Mouse (Mus musculus) intestine, embryonic 15.5 days (tissue): ENCODE measurements around the gene Scfd2. TPM values are rescaled to one million over a fixed set of nuclear protein-coding genes. Genes with fewer than 3 reads are reported as not detected.

Experiments used
- ATAC-seq: fragments of 200-750 bp; cut with Nextera tagmentation; 2 replicates; pipeline ENCODE4 v1.8.0; 2017; ENCODE audit warnings: moderate TSS enrichment, moderate library complexity
- H3K27ac ChIP-seq: fragments of 300-500 bp; sonication (generic); 2 replicates; pipeline ENCODE4 v1.5.1; 2015; ENCODE audit warnings: mild to moderate bottlenecking, inconsistent platforms
- H3K27me3 ChIP-seq: fragments of 300-500 bp; sonication (generic); replicated peaks from 2 replicates; pipeline ENCODE4 v1.6.1; 2015; ENCODE audit warnings: inconsistent platforms
- H3K36me3 ChIP-seq: fragments of 300-500 bp; sonication (generic); 2 replicates; pipeline ENCODE4 v1.6.1; 2015; ENCODE audit warnings: inconsistent platforms
- H3K4me1 ChIP-seq: fragments of 300-500 bp; sonication (generic); replicated peaks from 2 replicates; pipeline ENCODE4 v1.6.1; 2015; ENCODE audit warnings: inconsistent platforms
- H3K4me2 ChIP-seq: fragments of 300-500 bp; sonication (generic); replicated peaks from 2 replicates; pipeline ENCODE4 v1.6.1; 2015; ENCODE audit warnings: mild to moderate bottlenecking, inconsistent platforms
- H3K4me3 ChIP-seq: fragments of 300-500 bp; sonication (generic); replicated peaks from 2 replicates; pipeline ENCODE4 v1.5.1; 2015; ENCODE audit warnings: inconsistent platforms
- H3K9ac ChIP-seq: fragments of 300-500 bp; sonication (generic); 2 replicates; pipeline ENCODE4 v1.6.1; 2015; ENCODE audit warnings: inconsistent platforms
- H3K9me3 ChIP-seq: fragments of 300-500 bp; sonication (generic); 2 replicates; pipeline ENCODE4 v1.6.1; 2016; ENCODE audit warnings: inconsistent platforms
- WGBS: fragments of 180-500 bp; shearing (Covaris S2); methylation state at CpG from one replicate; pipeline ENCODE4 v1.1.7; 2015; 5-methylcytosine and 5-hydroxymethylcytosine counted together
- polyA plus RNA-seq: library from polyadenylated mRNA; unstranded; fragments of >200 nt; fragmentation: Nextera tagmentation; extraction: Ambion mirVana; gene quantifications from 2 replicates; pipeline ENCODE4 v1.2.1, GENCODE M21; 2015

Scfd2 gene
- polyA plus RNA-seq, 1 experiment from 2014 or later, result 17.2 TPM

DNA sequence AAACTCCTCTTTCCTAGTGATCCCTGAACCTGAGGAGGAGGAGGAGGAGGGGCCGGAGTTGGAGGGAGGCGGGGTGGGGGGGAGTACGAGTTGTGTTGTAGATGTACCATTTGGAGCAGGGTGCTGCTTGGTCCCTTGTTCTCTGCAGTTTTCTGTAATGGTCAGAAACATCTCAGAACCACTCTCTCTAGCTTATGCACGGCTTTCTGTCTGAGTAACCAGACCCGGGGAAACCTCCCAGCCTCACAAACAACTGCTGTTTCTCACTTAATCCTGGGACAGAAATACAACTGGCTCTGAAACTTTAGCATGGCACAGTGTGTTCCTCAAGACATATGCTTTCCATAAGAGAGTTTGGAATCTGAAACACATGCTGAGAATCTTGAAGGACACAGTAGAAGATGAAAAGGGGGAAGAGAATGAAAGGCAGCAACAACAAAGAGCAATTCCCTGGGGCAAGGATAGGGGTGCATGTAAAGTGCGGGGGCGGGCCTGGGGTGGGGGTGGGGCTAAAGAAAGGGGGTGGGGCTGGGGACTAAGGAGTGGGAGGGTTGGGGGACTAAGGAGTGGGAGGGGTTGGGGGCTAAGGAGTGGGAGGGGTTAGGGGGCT lies 317.0 kb downstream of the Scfd2 start:
- whole genome bisulfite sequencing, result 31% methylated on average over 7 of the region's 7 CpGs
- Histone ChIP-seq H3K4me1 (peaks cover 15% of the 10 kb centered on the region), H3K27me3 (no peaks in the 10 kb centered on the region), H3K9ac (no peak overlapping the region), H3K9me3 (no peaks in the 10 kb centered on the region), H3K4me2 (no peak overlapping the region), H3K4me3 (no peak overlapping the region), H3K27ac (no peak overlapping the region), H3K36me3 (no peaks in the 10 kb centered on the region)
- no peak for ATAC-seq

GRCm38 (mm10) chr5:74211346-74211745 lies 320.2 kb downstream of the Scfd2 start:
- 70% methylated on average over 11 of the region's 11 CpGs for WGBS
- Histone ChIP-seq H3K4me3 (no peak overlapping the region), H3K4me2 (no peak overlapping the region), H3K4me1 (peaks cover 24% of the 10 kb centered on the region), H3K27ac (no peak overlapping the region), H3K9me3 (no peaks in the 10 kb centered on the region), H3K36me3 (no peaks in the 10 kb centered on the region), H3K27me3 (no peaks in the 10 kb centered on the region), H3K9ac (no peak overlapping the region)
- no peak for ATAC-seq

DNA sequence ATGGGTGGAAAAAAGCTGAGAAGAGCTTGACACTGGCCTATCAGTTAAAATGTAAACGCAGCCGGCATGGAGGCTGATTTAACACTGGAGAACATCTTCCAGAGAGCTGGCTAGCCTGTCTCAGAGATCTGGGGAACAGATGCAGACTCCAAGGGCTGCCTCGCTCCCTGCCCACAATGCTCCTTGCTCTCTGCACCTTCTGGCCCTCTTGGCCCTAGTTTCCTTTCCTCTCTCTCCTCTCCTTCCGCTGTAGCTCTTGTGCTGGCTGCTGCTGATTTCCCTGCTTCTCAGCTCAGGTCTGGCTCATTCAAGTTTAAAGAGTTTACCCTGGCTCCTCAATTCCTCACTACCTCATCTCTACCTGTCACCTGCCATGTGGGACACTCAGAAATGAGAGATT lies 321.9 kb downstream of the Scfd2 start:
- H3K27ac ChIP-seq, result no peak overlapping the region
- no peak overlapping the region for H3K4me3 ChIP-seq
- no peaks in the 10 kb centered on the region for H3K36me3 ChIP-seq
- H3K9me3 ChIP-seq, result no peaks in the 10 kb centered on the region
- H3K9ac ChIP-seq, result no peak overlapping the region
- H3K27me3 ChIP-seq, result no peaks in the 10 kb centered on the region
- no peak for ATAC-seq
- H3K4me2 ChIP-seq, result no peak overlapping the region
- WGBS, result 54% methylated on average over 4 of the region's 4 CpGs
- peaks cover 18% of the 10 kb centered on the region; the same call in 1 of the 2 replicates for H3K4me1 ChIP-seq

DNA sequence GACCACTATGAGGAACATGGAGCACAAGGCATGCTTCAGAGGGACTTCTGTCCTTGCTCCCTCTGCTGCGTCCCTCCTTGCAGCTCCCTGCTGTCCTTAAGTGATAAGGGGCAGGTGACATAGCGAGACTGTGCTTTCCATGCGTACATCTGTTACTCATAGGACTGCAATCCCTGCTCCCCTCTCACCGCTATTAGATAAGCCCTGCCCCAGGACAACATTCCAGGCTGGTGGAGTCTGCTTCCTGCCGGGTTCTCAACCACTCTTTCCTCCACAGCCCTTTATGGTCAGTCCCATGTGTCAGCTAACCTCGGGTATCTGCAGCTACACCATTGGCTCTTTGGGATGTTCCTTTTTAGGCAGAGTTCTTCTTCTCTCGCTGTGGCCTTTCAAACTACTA lies 323.1 kb downstream of the Scfd2 start:
- H3K9me3 ChIP-seq, result no peaks in the 10 kb centered on the region
- ATAC-seq, result peak; percentile 46
- WGBS, result 44% methylated on average over 7 of the region's 7 CpGs

DNA sequence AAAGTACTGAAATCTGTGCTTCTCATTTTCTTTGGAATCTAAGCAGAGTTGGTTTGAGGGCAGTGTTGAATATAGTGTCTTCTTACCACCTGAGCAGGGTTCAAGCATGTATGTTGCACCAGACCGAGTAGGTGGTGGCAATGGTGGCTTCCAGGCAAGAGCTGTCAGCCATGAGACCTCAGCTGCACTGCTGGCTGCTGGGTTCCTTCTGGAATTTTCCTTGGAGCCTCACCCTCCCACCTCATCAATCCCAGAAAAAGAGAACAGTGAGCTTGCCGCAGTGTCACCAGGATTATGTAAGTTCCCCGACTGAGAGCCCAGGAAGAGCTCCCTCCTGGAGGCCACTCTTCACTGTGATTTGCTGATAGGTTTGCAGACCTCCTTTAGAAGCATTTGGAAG lies 324.4 kb downstream of the Scfd2 start:
- no peaks in the 10 kb centered on the region for H3K36me3 ChIP-seq
- 72% methylated on average over 3 of the region's 3 CpGs for WGBS
- no peaks in the 10 kb centered on the region for H3K27me3 ChIP-seq
- H3K9ac ChIP-seq, result no peak overlapping the region
- H3K4me1 ChIP-seq, result peaks cover 14% of the 10 kb centered on the region; the same call in 1 of the 2 replicates
- no peaks in the 10 kb centered on the region for H3K9me3 ChIP-seq
- no peak overlapping the region for H3K27ac ChIP-seq
- H3K4me2 ChIP-seq, result no peak overlapping the region
- ATAC-seq, result no peak
- H3K4me3 ChIP-seq, result no peak overlapping the region

More for the DNA sequence above, 323.1 kb downstream of the Scfd2 start:
- no peaks in the 10 kb centered on the region for H3K36me3 ChIP-seq
- H3K27ac ChIP-seq, result no peak overlapping the region
- no peaks in the 10 kb centered on the region for H3K27me3 ChIP-seq
- no peak overlapping the region for H3K4me3 ChIP-seq
- H3K4me2 ChIP-seq, result no peak overlapping the region
- no peak overlapping the region for H3K9ac ChIP-seq
- H3K4me1 ChIP-seq, result peaks cover 14% of the 10 kb centered on the region; the same call in 1 of the 2 replicates

GRCm38 (mm10) chr5:74206649-74207048 lies 324.9 kb downstream of the Scfd2 start:
- Histone ChIP-seq H3K27me3 (no peaks in the 10 kb centered on the region), H3K27ac (no peak overlapping the region), H3K9ac (no peak overlapping the region), H3K36me3 (no peaks in the 10 kb centered on the region), H3K9me3 (no peaks in the 10 kb centered on the region), H3K4me1 (peaks cover 14% of the 10 kb centered on the region; the same call in 1 of the 2 replicates), H3K4me2 (no peak overlapping the region), H3K4me3 (no peak overlapping the region)
- ATAC-seq, result no peak
- WGBS, result 89% methylated on average over 7 of the region's 7 CpGs

DNA sequence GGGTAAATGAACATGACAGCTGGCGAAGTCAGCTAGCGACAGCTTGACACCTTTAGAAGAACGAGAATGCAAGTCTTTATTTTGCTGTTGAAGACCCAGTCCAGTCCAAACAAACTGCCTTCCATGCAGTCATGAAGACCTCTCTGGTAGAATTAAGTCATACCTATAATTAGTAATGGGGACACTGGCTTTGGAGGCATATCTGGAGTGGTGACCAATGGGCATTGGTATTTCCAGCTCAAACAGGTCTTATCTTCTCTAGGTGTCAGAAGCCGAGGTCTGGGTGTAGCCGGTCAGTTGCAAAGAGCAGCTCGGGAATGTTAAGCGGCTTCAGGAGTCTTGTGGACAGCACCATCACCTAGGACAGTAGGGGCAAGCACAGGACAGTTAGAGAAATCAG lies 325.5 kb downstream of the Scfd2 start:
- Histone ChIP-seq H3K9ac (no peak overlapping the region), H3K27me3 (no peaks in the 10 kb centered on the region), H3K9me3 (no peaks in the 10 kb centered on the region), H3K4me1 (peaks cover 12% of the 10 kb centered on the region; the same call in 1 of the 2 replicates), H3K4me3 (no peak overlapping the region), H3K4me2 (no peak overlapping the region), H3K36me3 (no peaks in the 10 kb centered on the region), H3K27ac (no peak overlapping the region)
- WGBS, result 81% methylated on average over 7 of the region's 7 CpGs
- no peak for ATAC-seq

GRCm38 (mm10) chr5:74205509-74205908 lies 326.1 kb downstream of the Scfd2 start:
- no peak overlapping the region for H3K9ac ChIP-seq
- H3K36me3 ChIP-seq, result no peaks in the 10 kb centered on the region
- peaks cover 12% of the 10 kb centered on the region; the same call in 1 of the 2 replicates for H3K4me1 ChIP-seq
- no peak overlapping the region for H3K4me2 ChIP-seq
- no peak overlapping the region for H3K4me3 ChIP-seq
- no peak overlapping the region for H3K27ac ChIP-seq
- no peak for ATAC-seq
- H3K27me3 ChIP-seq, result no peaks in the 10 kb centered on the region
- 46% methylated on average over 8 of the region's 8 CpGs for WGBS
- no peaks in the 10 kb centered on the region for H3K9me3 ChIP-seq

DNA sequence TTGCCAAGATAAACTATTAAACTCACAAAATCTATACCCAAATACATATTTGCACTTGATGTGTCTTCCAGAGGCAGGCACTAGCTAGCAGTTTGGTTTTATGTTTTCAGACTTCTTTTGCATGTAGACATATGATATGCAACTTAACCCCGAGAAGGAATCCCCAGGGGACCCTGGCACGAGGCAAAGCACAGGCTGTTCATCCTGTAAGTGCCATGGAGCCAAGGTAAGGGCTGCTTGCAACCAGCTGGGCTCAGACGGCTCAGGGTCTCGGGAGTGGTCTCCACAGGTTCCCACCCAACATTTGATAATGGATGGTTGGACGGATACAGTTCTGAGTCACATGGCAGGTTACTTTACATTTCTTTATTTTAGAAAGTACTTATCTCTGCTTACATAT lies 327.1 kb downstream of the Scfd2 start:
- Histone ChIP-seq H3K4me3 (no peak overlapping the region), H3K36me3 (0 out of 2 replicates have a peak, but pooled peaks cover 3% of the 10 kb centered on the region), H3K9ac (no peak overlapping the region), H3K4me1 (peaks cover 12% of the 10 kb centered on the region; the same call in 1 of the 2 replicates), H3K27me3 (no peaks in the 10 kb centered on the region), H3K27ac (no peak overlapping the region), H3K9me3 (no peaks in the 10 kb centered on the region), H3K4me2 (no peak overlapping the region)
- ATAC-seq, result no peak
- WGBS, result 77% methylated on average over 5 of the region's 5 CpGs

DNA sequence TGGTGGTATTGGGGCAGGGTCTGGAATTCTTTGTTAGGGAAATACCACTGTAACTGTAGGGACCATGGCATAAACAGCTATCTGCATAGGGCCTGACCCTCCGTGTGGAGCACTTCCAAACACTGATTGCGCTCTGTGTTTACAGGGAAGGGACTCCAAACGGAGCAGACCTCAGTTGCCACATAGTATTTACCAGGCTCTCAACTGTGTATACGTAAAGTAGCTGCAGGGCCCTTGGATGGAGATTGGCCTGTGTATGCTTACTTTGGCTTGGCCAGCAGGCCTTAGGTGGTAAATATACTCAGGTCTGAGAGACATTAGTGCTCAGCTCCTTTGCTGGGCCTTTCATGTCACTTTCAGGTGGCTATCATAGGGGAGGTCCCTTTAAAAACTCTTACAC lies 329.0 kb downstream of the Scfd2 start:
- H3K36me3 ChIP-seq, result peaks cover 12% of the 10 kb centered on the region; the same call in 1 of the 2 replicates
- no peak overlapping the region for H3K9ac ChIP-seq
- H3K27me3 ChIP-seq, result no peaks in the 10 kb centered on the region
- H3K4me3 ChIP-seq, result no peak overlapping the region
- H3K27ac ChIP-seq, result no peak overlapping the region
- H3K4me1 ChIP-seq, result peaks cover 13% of the 10 kb centered on the region
- no peaks in the 10 kb centered on the region for H3K9me3 ChIP-seq
- no peak overlapping the region for H3K4me2 ChIP-seq
- WGBS, result 68% methylated on average over 4 of the region's 4 CpGs
- ATAC-seq, result no peak

DNA sequence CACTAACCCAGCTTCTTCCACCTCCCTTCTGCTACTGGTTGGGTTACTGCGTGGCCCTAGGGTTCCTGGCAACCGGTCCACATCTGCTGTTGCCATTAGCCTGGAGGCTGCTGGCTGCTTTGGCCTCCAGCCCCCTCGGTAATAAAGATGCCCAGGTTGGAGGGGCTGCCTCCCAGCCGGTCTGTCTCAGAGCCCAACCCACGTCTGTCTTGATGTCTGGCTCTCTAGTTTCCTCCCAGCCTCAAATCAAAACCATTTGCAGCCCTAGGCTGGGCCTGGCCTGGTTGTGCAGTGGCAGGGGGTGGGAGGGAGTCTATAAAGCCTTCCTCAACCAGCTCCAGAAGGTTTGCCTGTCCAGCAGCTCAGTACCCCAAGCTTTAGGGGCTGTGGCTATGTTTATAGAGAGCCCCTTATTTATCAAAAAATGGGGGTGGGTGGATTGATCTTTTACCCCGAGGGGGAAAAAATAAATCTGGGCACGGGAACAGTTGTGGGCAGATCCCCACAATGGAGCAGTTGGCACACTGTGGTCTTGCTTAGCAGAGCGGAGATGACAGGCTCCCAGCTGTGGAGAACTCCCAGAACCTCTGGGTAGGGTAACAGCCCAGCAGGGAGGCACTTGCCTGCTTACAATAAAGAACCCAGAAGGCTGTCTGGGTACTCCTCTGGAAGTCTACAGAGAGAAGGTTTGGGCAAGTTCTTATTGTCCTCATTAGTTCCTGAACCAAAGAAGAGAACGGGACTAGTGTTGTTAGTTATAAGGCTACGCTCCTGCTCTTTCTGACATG lies 329.8 kb downstream of the Scfd2 start:
- no peak overlapping the region for H3K4me2 ChIP-seq
- H3K36me3 ChIP-seq, result peaks cover 12% of the 10 kb centered on the region; the same call in 1 of the 2 replicates
- 56% methylated on average over 10 of the region's 10 CpGs for WGBS
- no peaks in the 10 kb centered on the region for H3K9me3 ChIP-seq
- no peak for ATAC-seq
- no peak overlapping the region for H3K27ac ChIP-seq
- no peak overlapping the region for H3K9ac ChIP-seq
- H3K4me1 ChIP-seq, result peaks cover 18% of the 10 kb centered on the region
- no peaks in the 10 kb centered on the region for H3K27me3 ChIP-seq
- H3K4me3 ChIP-seq, result no peak overlapping the region

GRCm38 (mm10) chr5:74200481-74200880 lies 331.1 kb downstream of the Scfd2 start:
- no peak for ATAC-seq

More at GRCm38 (mm10) chr5:74200481-74200880, 331.1 kb downstream of the Scfd2 start:
- Histone ChIP-seq H3K27ac (no peak overlapping the region), H3K9me3 (no peaks in the 10 kb centered on the region), H3K4me3 (no peak overlapping the region), H3K9ac (no peak overlapping the region), H3K4me1 (peaks cover 20% of the 10 kb centered on the region), H3K4me2 (no peak overlapping the region), H3K36me3 (peaks cover 12% of the 10 kb centered on the region; the same call in 1 of the 2 replicates), H3K27me3 (no peaks in the 10 kb centered on the region)
- 86% methylated on average over 8 of the region's 8 CpGs for WGBS
